In genomic region chr11:3999547-3999946, GRCm38 (mm10) we compare ENCODE assay signal across 27 mouse cellular contexts. TPM values are rescaled to one million over a fixed set of nuclear protein-coding genes. Genes with fewer than 3 reads are reported as not detected.
DNase-seq lines count a peak whose midpoint lies in the region; ATAC-seq lines count a peak whose summit lies in the region.
"Had no signal": no experiment of that assay in that cellular context is flagged by ENCODE, and none has a peak within 500 bp of the region (broad histone marks: within the 10 kb centered on the region; RNA-seq: fewer than 3 reads in every experiment).

No protein-coding gene starts in this region.

- no peak overlapping the region for H3K4me2 ChIP-seq in hindbrain, embryonic 14.5 days (replicated peaks)
- H3K4me2 ChIP-seq in hindbrain, embryonic 16.5 days (ENCODE audit: low read length): no peak overlapping the region
- no peak overlapping the region for H3K4me2 ChIP-seq in limb, embryonic 15.5 days
- H3K4me2 ChIP-seq in forebrain, embryonic 13.5 days: no peak overlapping the region
- H3K4me2 ChIP-seq: heart, embryonic 15.5 days; hindbrain, embryonic 15.5 days; liver, embryonic 13.5 days; midbrain, embryonic 12.5 days; neural tube, embryonic 15.5 days; stomach, embryonic 15.5 days had no signal

- ATAC-seq in hindbrain, embryonic 14.5 days (ENCODE audit: low FRiP score): no peak
- no peak for ATAC-seq in hindbrain, embryonic 16.5 days
- 0 out of 2 replicates have a peak, but pooled peaks have one; percentile 40 for ATAC-seq in limb, embryonic 15.5 days (ENCODE audit: insufficient number of reproducible peaks, low FRiP score, low TSS enrichment, low read depth)
- no peak for ATAC-seq in forebrain, embryonic 13.5 days
- ATAC-seq: CD4-positive, CD25-positive, alpha-beta regulatory T cell, adult 4 months; forebrain, postnatal 0 days had no signal

- H3K27me3 ChIP-seq in hindbrain, embryonic 14.5 days (ENCODE audit: control insufficient read depth, insufficient read depth, low read length): peaks cover 52% of the 10 kb centered on the region
- peaks cover 33% of the 10 kb centered on the region for H3K27me3 ChIP-seq in hindbrain, embryonic 16.5 days (replicated peaks; ENCODE audit: control insufficient read depth, insufficient read depth, low read length)
- peaks cover 24% of the 10 kb centered on the region for H3K27me3 ChIP-seq in limb, embryonic 15.5 days
- peaks cover 46% of the 10 kb centered on the region for H3K27me3 ChIP-seq in forebrain, embryonic 13.5 days

- no peak overlapping the region for H3K4me3 ChIP-seq in hindbrain, embryonic 14.5 days (replicated peaks; ENCODE audit: low read length)
- H3K4me3 ChIP-seq in hindbrain, embryonic 16.5 days (ENCODE audit: low read length): no peak overlapping the region
- no peak overlapping the region for H3K4me3 ChIP-seq in limb, embryonic 15.5 days
- no peak overlapping the region for H3K4me3 ChIP-seq in forebrain, embryonic 13.5 days
- H3K4me3 ChIP-seq: embryonic facial prominence, embryonic 10.5 days; heart, adult 2 months; heart, embryonic 15.5 days; hindbrain, embryonic 15.5 days; layer of hippocampus, adult 2 months; liver, embryonic 13.5 days; midbrain, embryonic 12.5 days; neural tube, embryonic 15.5 days; stomach, embryonic 15.5 days had no signal

- WGBS in hindbrain, embryonic 14.5 days: 78% methylated on average over 5 of the region's 5 CpGs
- WGBS in hindbrain, embryonic 16.5 days: 80% methylated on average over 5 of the region's 5 CpGs
- 21% methylated on average over 5 of the region's 5 CpGs for WGBS in large intestine, adult 2 months
- WGBS in limb, embryonic 15.5 days: 13% methylated on average over 5 of the region's 5 CpGs
- 81% methylated on average over 5 of the region's 5 CpGs for WGBS in forebrain, embryonic 13.5 days

- peak; percentile 17 for DNase-seq in hindbrain, embryonic 14.5 days (ENCODE audit: low spot score)
- peak; percentile 47 for DNase-seq in hindlimb bud, embryonic 11.5 days (ENCODE audit: extremely low spot score, low read depth, low spot score)
- DNase-seq in large intestine, adult 2 months (ENCODE audit: low read depth, low spot score): peak; percentile 59
- DNase-seq in layer of hippocampus, adult 9-11 months: no peak
- DNase-seq: adrenal gland, postnatal 25 days; cerebellum, adult 9-11 months; forebrain, postnatal 0 days; gastrocnemius, postnatal 25 days; heart, adult 2 months; heart, postnatal 36 days; layer of hippocampus, postnatal 36 days; liver, embryonic 13.5 days; lung, adult 2 months; thymus, adult 18-20 months had no signal

- H3K27ac ChIP-seq in hindbrain, embryonic 14.5 days: no peak overlapping the region
- no peak overlapping the region for H3K27ac ChIP-seq in hindbrain, embryonic 16.5 days (ENCODE audit: low read depth, low read length)
- H3K27ac ChIP-seq in limb, embryonic 15.5 days: no peak overlapping the region
- H3K27ac ChIP-seq in forebrain, embryonic 13.5 days: no peak overlapping the region
- H3K27ac ChIP-seq: embryonic facial prominence, embryonic 10.5 days; heart, adult 2 months; heart, embryonic 15.5 days; hindbrain, embryonic 15.5 days; kidney, postnatal 0 days; layer of hippocampus, adult 2 months; liver, embryonic 13.5 days; midbrain, embryonic 12.5 days; neural tube, embryonic 15.5 days; stomach, embryonic 15.5 days had no signal

- H3K4me1 ChIP-seq in hindbrain, embryonic 14.5 days (replicated peaks; ENCODE audit: control insufficient read depth, insufficient read depth, low read length): no peaks in the 10 kb centered on the region
- H3K4me1 ChIP-seq in hindbrain, embryonic 16.5 days (ENCODE audit: control insufficient read depth, insufficient read depth, low read depth, low read length): peaks cover 7% of the 10 kb centered on the region
- peaks cover 14% of the 10 kb centered on the region for H3K4me1 ChIP-seq in limb, embryonic 15.5 days
- 0 out of 2 replicates have a peak, but pooled peaks cover 9% of the 10 kb centered on the region for H3K4me1 ChIP-seq in forebrain, embryonic 13.5 days

- no peak overlapping the region for H3K9ac ChIP-seq in hindbrain, embryonic 14.5 days
- no peak overlapping the region for H3K9ac ChIP-seq in hindbrain, embryonic 16.5 days (ENCODE audit: low read depth, low read length)
- no peak overlapping the region for H3K9ac ChIP-seq in limb, embryonic 15.5 days
- H3K9ac ChIP-seq in forebrain, embryonic 13.5 days: no peak overlapping the region
- H3K9ac ChIP-seq: forebrain, postnatal 0 days; heart, embryonic 15.5 days; hindbrain, embryonic 15.5 days; liver, embryonic 13.5 days; midbrain, embryonic 12.5 days; neural tube, embryonic 15.5 days; stomach, embryonic 15.5 days had no signal

- no peaks in the 10 kb centered on the region for H3K36me3 ChIP-seq in hindbrain, embryonic 14.5 days (replicated peaks; ENCODE audit: control insufficient read depth, insufficient read depth)
- no peaks in the 10 kb centered on the region for H3K36me3 ChIP-seq in hindbrain, embryonic 16.5 days (ENCODE audit: control insufficient read depth, insufficient read depth, low read length)
- no peaks in the 10 kb centered on the region for H3K36me3 ChIP-seq in limb, embryonic 15.5 days
- no peaks in the 10 kb centered on the region for H3K36me3 ChIP-seq in forebrain, embryonic 13.5 days (ENCODE audit: poor library complexity, severe bottlenecking)
- H3K36me3 ChIP-seq: embryonic facial prominence, embryonic 10.5 days; heart, embryonic 15.5 days; hindbrain, embryonic 15.5 days; liver, embryonic 13.5 days; midbrain, embryonic 12.5 days; neural tube, embryonic 15.5 days; stomach, embryonic 15.5 days had no signal

- H3K9me3 ChIP-seq in hindbrain, embryonic 14.5 days (ENCODE audit: control insufficient read depth, low read length): no peaks in the 10 kb centered on the region
- no peaks in the 10 kb centered on the region for H3K9me3 ChIP-seq in hindbrain, embryonic 16.5 days (ENCODE audit: control insufficient read depth, low read length)
- H3K9me3 ChIP-seq in limb, embryonic 15.5 days: no peaks in the 10 kb centered on the region
- no peaks in the 10 kb centered on the region for H3K9me3 ChIP-seq in forebrain, embryonic 13.5 days (replicated peaks)
- H3K9me3 ChIP-seq: embryonic facial prominence, embryonic 10.5 days; heart, embryonic 15.5 days; hindbrain, embryonic 15.5 days; liver, embryonic 13.5 days; midbrain, embryonic 12.5 days; neural tube, embryonic 15.5 days; stomach, embryonic 15.5 days had no signal

RNA-seq across cellular contexts. Expression of gene Gal3st1, which starts 16.1 kb away (rescaled TPM):
- 8.1 and 9.1 TPM in 2 replicates for polyA plus RNA-seq in hindbrain, embryonic 14.5 days (2014; fragmentation: Nextera tagmentation; extraction: Ambion mirVana)
- polyA plus RNA-seq in hindbrain, embryonic 16.5 days (2015; fragmentation: Nextera tagmentation; extraction: Ambion mirVana): 11.3 and 11.6 TPM in 2 replicates
- polyA plus RNA-seq in large intestine, adult 2 months (2012; rRNA removed): 44.4 and 68.9 TPM in 2 replicates
- 2.6 and 3.0 TPM in 2 replicates for polyA plus RNA-seq in limb, embryonic 15.5 days (2015; fragmentation: Nextera tagmentation; extraction: Ambion mirVana)
- polyA plus RNA-seq in forebrain, embryonic 13.5 days (2015; fragmentation: Nextera tagmentation; extraction: Ambion mirVana): 0.58 and 0.76 TPM in 2 replicates
- polyA plus RNA-seq: CD4-positive, CD25-positive, alpha-beta regulatory T cell, adult 4 months had no signal

RNA-seq across cellular contexts. Expression of gene 4930556J24Rik, which starts 23.0 kb away (rescaled TPM):
- 0.23 TPM in 2 replicates for polyA plus RNA-seq in hindbrain, embryonic 14.5 days (2014; fragmentation: Nextera tagmentation; extraction: Ambion mirVana)
- not detected in 2 replicates for polyA plus RNA-seq in hindbrain, embryonic 16.5 days (2015; fragmentation: Nextera tagmentation; extraction: Ambion mirVana)
- 0.23 TPM in 1 of 2 replicates, not detected in the other for polyA plus RNA-seq in large intestine, adult 2 months (2012; rRNA removed)
- 0.15 TPM in 1 of 2 replicates, not detected in the other for polyA plus RNA-seq in limb, embryonic 15.5 days (2015; fragmentation: Nextera tagmentation; extraction: Ambion mirVana)
- polyA plus RNA-seq in forebrain, embryonic 13.5 days (2015; fragmentation: Nextera tagmentation; extraction: Ambion mirVana): 0.20 TPM in 1 of 2 replicates, not detected in the other
- polyA plus RNA-seq: brain, embryonic 14.5 days; CD4-positive, CD25-positive, alpha-beta regulatory T cell, adult 4 months; forebrain, postnatal 0 days; heart, adult 2 months; heart, embryonic 15.5 days; liver, embryonic 13.5 days; lung, adult 2 months; neural tube, embryonic 15.5 days had no signal

RNA-seq across cellular contexts. Expression of gene Sec14l4, which starts 31.7 kb away (rescaled TPM):
- not detected in 2 replicates for polyA plus RNA-seq in hindbrain, embryonic 14.5 days (2014; fragmentation: Nextera tagmentation; extraction: Ambion mirVana)
- polyA plus RNA-seq in hindbrain, embryonic 16.5 days (2015; fragmentation: Nextera tagmentation; extraction: Ambion mirVana): not detected in 2 replicates
- 0.05 TPM in 1 of 2 replicates, not detected in the other for polyA plus RNA-seq in large intestine, adult 2 months (2012; rRNA removed)
- polyA plus RNA-seq in limb, embryonic 15.5 days (2015; fragmentation: Nextera tagmentation; extraction: Ambion mirVana): 0.67 and 1.1 TPM in 2 replicates
- polyA plus RNA-seq in forebrain, embryonic 13.5 days (2015; fragmentation: Nextera tagmentation; extraction: Ambion mirVana): 0.10 TPM in 1 of 2 replicates, not detected in the other
- polyA plus RNA-seq: brain, embryonic 14.5 days; CD4-positive, CD25-positive, alpha-beta regulatory T cell, adult 4 months; embryonic facial prominence, embryonic 10.5 days; forebrain, postnatal 0 days; hindbrain, embryonic 15.5 days; kidney, postnatal 0 days; midbrain, embryonic 12.5 days; neural tube, embryonic 15.5 days had no signal

RNA-seq across cellular contexts. Expression of gene Pes1, which starts 35.8 kb away (rescaled TPM):
- polyA plus RNA-seq in hindbrain, embryonic 14.5 days (2014; fragmentation: Nextera tagmentation; extraction: Ambion mirVana): 45.1 and 48.0 TPM in 2 replicates
- 52.4 and 55.3 TPM in 2 replicates for polyA plus RNA-seq in hindbrain, embryonic 16.5 days (2015; fragmentation: Nextera tagmentation; extraction: Ambion mirVana)
- 34.1 and 34.2 TPM in 2 replicates for polyA plus RNA-seq in large intestine, adult 2 months (2012; rRNA removed)
- 76.6 and 77.4 TPM in 2 replicates for polyA plus RNA-seq in limb, embryonic 15.5 days (2015; fragmentation: Nextera tagmentation; extraction: Ambion mirVana)
- polyA plus RNA-seq in forebrain, embryonic 13.5 days (2015; fragmentation: Nextera tagmentation; extraction: Ambion mirVana): 70.6 and 77.0 TPM in 2 replicates
